Mouse (Mus musculus): ENCODE data around the gene Dab1. TPM values are rescaled to one million over a fixed set of nuclear protein-coding genes. Genes with fewer than 3 reads are reported as not detected.

The Dab1 gene
- polyA plus RNA-seq, 1 experiment, result 10.4 TPM

DNA sequence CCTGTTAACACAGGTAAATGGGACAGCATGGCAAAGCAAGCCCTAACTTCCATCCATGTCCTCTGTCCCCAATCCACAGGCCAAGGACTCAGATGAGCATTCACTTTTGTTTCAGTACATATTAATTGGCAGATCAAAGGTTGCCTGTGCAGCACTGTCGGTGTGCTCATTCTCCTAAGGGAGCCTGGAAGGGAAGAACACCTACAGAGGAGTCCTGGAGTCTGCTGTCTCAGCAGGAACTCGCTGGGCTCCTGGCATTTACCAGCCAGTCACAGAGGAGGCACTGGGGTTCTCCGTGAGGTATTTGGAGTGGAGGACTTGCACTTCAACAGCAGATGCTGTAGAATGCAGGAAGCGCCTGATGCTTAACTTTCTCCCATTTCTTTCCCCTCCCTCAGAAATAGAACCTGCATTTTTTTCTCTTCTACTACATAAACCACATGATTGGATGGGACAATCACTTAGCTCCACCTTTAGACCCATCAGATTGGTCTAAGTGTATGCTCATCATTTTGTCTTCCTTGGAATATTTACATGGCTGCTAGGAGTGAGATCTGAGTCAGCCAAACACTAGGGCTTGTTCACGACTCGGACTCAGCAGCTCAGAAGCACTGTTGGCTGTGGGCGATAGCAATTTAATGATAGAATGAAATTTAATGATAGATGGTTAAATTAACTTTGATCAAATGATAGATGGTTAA is 837.2 kb downstream of the Dab1 start:
- 79% methylated on average over 7 of the region's 7 CpGs for WGBS

DNA sequence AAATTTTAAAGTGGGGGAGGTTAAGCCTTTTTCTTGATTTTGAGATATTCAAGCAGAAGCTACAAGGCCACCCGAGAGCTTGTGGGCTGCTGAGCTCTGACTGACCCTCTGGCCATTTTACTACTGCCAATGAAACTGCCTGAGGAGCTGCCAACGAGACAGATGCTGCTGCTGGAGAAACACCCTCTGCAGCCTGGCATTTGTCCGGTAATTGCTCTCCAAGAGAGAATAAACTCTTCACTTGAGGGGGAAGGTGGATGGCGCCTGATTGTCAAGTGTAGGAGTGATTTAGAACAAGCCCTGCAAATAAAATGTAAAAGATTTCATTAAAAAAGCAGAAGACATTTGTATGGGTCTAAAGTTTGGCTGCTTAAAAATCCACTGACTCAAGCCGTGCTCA is 839.6 kb downstream of the Dab1 start:
- DNase-seq (ENCODE audit: low read depth, low spot score), result no peak
- WGBS, result 58% methylated on average over 5 of the region's 5 CpGs

More for the DNA sequence above, 837.2 kb downstream of the Dab1 start:
- no peak for DNase-seq (ENCODE audit: low read depth, low spot score)

DNA sequence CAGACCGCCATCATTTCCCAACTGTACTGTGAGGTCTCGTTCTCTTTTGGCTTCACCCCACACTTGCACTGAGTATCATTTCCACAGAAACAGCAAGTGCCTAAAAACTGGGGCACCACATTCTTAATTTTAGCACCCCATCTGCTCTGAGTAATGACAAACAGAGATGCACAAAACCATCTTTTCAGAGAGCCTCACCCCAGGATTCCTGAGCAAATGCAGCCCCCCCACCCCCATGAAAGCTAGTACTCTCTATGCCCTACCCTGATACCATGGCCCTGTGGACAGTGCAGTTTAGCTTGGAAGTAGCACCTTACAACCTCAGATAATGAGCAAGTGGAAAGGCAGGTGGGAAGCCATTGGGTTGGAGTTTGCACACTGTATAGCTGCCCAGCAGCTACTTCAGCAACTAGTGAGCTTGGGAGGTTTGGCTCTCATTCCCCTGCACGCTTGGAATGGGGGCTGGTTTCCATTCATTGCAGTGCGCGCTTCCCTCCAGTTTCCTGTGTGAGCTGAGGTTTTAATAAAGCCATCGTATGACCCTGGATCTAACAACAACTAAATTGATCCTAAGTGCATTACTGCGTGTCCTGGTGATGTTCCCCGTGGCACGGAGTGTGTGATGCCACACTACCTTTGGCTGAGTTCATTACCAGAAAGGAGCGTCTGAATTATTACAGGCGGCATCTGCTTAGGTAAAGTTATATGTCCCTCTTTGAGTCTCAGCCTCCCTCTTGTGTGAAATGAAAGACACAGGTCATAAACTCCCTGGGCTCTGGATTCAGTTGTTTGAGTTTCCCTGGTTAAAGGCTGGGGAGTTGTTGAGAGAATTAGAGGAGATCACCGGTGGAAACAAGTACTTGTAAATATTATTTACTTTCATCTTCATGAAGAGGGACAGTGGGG is 842.2 kb downstream of the Dab1 start:
- WGBS, result 85% methylated on average over 12 of the region's 12 CpGs
- no peak for DNase-seq (ENCODE audit: low read depth, low spot score)

DNA sequence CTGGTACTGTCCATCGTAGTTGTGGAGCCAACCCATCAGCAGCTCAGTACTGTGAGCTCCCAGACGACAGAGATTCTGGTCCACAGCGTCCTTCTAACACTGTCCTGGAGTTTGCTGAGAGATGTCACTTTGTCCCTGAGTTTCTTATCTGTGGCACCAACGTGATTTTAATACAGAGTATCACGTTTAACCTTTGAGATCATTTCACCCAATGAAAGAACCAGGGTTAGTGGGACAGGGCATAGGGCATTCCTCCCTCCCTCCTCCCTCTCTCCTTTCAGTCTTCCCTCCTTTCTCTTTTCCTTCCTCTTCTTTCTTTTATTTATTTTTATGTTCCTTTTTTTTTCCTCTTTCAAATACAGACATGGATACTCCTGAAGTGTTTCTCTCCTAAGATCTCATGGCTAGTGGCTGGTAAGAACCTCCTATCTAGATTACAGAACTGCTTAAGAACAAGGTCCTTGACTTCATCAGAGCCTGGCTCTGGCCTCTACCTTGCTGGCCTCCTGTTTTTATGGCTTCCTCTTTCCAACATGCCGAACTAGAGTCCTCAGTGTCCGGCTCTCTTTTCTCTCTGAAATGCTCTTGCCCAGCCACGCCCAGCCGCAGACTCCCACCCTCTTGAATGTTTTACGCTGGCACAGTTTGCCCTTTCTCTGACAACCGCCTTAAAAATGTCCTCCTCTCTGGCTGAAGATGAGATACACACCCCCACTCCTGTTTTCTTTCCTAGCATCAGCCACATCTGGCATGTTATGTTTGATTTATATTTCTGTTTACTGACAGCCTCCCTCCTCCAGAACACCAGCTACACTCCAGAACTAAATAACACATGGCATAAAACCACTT is 844.0 kb downstream of the Dab1 start:
- 36% methylated on average over 11 of the region's 11 CpGs for WGBS

DNA sequence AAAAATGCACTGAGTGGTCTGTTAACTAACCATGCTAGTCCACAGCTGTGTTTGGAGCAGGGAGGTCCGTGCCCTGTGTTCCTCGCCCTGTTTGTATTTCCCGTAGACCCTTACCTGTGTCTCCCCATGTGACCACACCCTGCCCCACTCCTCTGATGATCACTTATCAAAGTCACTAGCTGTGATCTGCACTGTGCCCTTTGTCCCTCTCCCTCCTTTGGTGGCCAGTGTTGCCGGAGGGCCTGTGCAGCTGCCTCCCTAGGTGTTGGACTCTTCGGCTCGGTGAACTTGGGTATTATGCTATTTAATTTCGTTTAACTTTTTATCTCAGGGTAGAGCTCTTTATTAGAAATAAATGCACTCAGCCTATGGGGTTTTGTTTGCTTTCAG is 844.6 kb downstream of the Dab1 start:
- DNase-seq (ENCODE audit: low read depth, low spot score), result no peak
- WGBS, result 27% methylated on average over 7 of the region's 7 CpGs

More for the DNA sequence above, 844.0 kb downstream of the Dab1 start:
- no peak for DNase-seq (ENCODE audit: low read depth, low spot score)

DNA sequence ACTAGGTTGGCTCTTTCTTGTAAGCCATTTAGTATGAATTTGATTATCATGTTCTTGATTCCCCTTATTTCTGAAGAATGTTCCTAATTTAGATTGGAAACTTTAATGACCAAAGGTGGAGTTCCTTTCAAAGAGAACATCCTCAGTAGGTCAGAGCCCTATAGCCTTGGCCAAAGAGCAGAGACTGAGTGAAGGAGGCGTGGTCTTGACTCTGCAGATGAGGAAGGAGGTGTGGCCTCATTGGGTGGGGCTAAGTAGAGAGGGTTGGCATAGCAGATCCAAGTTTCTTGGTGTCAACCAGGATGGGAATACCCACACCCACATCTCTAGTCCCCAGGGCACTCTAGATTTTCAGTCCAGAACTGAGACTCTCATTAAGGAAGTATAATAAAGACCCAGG is 846.4 kb downstream of the Dab1 start:
- WGBS, result 72% methylated on average over 1 of the region's 1 CpGs
- no peak for DNase-seq (ENCODE audit: low read depth, low spot score)

DNA sequence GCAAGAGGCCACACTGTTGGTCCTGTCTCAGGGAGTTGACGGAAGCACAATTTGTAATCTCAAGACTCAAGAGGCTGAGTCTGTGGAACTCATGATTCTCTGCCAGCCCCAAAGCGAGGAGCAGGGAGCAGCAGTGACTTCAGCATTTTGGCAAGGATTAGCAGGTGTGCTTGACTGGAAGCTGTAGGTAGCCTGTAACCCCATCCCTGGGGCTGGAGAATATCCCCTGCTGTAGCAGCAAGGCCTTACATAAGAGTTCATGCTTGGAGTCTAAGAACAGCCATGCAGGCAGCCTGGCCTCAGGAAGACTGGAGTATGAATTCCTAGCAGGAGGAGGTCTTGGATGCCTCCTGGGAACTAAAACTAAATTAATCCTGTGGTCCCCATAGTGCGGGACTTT is 849.5 kb downstream of the Dab1 start:
- DNase-seq (ENCODE audit: low read depth, low spot score), result no peak
- 79% methylated on average over 3 of the region's 3 CpGs for WGBS

DNA sequence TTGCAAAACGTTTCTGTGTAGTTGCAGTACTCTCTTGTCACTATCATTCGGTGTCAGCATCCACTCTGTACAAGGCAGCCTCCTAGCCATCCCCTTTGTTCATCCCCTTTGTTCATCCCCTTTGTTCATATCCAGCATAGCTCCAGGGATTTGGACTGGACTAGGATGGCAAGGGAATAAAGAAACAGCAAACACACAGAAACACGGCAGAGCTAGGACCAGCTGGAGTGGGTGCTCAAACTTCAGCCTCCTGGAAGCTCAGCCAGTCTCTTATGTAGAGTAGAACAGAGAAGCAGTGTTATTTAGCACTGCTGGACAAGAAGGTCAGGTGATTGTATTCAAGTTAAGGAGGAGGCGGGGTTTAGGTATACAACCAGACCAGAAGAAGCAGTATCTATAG is 853.8 kb downstream of the Dab1 start:
- 73% methylated on average over 4 of the region's 4 CpGs for WGBS

DNA sequence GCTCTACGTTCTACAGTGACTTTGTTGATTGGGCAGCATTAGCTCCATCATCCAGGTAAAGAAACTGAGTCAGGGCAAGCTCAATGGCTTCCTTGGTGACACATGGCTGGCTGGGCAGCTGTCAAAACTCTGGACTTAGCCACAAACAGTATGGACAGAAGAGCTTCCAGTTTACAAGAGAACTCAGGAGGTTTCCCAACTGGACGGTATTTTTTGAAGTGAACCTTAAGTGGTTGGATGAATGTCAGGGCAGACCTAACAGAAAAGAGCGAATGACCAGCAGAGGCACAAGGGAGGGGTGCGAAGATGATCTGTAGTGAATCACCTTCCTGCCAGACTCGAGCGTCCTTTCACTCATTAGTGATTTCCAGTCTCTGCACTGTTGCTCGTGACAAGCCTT is 857.7 kb downstream of the Dab1 start:
- DNase-seq (ENCODE audit: low read depth, low spot score), result no peak

More for the DNA sequence above, 853.8 kb downstream of the Dab1 start:
- no peak for DNase-seq (ENCODE audit: low read depth, low spot score)

DNA sequence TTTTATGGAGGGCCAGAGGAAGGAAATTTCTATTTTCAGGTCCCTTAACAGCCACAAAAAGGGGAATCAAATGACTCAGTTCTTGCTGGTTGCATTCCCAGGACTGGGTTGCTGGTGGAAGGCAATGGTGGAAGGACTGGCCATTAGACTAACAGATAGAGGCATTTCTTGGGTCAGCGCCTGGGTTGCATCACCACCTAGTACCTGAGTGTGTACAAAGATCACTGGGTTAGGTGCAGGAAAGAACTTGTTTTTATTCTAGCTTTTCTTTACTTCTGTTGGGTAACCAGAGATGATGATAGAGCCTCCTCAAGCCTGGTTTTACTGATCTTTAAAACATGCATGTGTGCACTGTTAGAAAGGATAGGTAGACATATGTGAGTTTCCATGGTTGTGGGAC is 864.8 kb downstream of the Dab1 start:
- DNase-seq (ENCODE audit: low read depth, low spot score), result no peak
- 89% methylated on average over 1 of the region's 1 CpGs for WGBS

More for the DNA sequence above, 857.7 kb downstream of the Dab1 start:
- WGBS, result 81% methylated on average over 7 of the region's 7 CpGs

DNA sequence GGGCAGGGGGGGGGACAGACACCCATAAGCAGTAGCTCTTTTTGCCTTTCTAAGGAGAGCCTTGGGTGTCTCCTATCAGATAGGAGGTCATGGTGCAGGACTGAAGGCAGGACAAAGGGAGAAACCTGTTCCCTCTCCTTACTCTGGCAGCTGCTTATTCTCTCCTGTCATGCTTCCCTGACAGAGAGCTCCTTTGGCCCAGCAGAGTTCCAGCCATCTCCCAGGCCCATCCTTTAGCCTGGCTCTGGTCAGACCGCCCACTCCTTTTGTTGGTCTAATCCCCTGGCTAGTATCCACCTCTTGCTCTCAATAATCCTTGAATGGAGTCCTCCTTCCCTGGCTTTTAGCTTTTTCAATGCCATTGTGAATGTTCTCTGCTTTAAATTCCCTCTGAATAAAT is 878.1 kb downstream of the Dab1 start:
- DNase-seq (ENCODE audit: low read depth, low spot score), result no peak
- 89% methylated on average over 1 of the region's 1 CpGs for WGBS

DNA sequence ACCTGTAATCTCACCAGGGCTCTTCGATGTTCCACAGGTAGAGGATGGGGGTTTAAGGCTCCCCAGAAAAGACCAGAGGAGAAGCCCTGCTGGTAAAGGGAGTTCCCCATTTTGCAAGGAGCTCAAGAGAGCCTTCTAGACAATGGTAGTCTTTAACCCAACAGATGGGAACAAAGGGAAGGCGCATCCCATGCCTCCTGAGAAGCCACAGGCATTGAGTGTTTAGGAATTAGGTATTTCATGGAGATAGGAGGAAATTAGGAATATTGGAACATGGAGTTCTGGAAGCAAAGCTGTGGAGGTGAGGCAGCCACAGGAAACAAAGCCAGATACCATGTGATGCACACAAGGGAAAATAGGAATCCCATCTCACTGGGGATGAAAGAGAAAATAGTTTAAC is 881.0 kb downstream of the Dab1 start:
- 74% methylated on average over 2 of the region's 2 CpGs for WGBS
- no peak for DNase-seq (ENCODE audit: low read depth, low spot score)

DNA sequence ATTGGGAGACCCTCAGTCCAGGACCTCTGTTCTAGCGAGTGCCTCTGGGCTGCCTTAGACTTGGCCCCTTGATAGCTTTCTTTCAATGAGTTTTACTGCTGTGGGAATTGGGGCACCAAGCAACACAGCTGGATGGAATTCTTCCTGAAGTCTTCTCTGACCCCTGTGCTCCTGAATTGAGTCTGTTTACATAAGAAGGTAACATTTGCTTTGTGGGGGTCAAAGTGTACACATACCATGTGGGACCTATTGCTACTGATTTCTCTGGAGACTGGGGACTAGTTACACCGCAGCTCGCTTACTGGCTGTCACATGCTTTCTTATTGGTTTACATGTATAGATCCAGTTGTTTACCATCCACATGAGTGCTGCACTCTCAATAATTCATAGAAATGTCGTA is 881.5 kb downstream of the Dab1 start:
- DNase-seq (ENCODE audit: low read depth, low spot score), result no peak
- 39% methylated on average over 4 of the region's 4 CpGs for whole genome bisulfite sequencing

DNA sequence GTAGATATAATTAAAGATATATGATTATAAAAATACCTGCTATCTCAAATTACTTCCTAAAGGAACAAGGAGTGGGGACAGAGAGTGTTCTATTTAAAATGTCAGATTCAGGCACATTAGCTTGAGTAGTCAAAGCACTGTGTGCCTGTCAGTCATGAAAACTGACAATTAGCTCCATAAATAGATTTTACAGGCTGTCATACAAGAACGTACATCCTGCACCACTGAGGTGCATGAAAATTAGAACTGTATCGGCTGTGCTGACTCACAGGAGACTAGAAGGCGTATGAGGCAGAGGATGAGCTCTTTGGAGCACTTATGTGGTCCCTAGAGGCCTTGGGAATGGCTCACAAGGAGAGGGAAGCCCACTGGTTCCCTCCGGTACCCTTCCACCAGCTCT is 882.1 kb downstream of the Dab1 start:
- 67% methylated on average over 4 of the region's 4 CpGs for WGBS
- no peak for DNase-seq (ENCODE audit: low read depth, low spot score)

DNA sequence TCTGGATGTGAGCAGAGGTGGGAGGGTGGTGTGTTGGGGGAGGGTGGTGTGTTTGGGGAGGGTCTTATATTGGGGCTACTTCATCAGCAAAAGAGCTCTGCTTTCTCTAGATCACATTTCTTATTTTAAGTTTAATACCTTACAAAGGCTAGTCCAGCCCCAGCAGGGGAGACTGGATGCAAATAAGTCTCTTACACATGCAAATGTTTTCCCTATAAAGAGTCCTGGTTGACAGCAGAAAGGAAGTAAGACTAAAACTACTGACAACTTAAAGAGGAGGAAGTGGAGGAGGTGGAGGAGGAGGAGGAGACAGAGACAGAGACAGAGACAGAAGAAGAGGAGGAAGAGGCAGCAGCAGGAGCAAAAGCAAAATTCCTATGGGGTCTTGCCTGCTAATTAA is 885.8 kb downstream of the Dab1 start:
- no peak for DNase-seq (ENCODE audit: low read depth, low spot score)

DNA sequence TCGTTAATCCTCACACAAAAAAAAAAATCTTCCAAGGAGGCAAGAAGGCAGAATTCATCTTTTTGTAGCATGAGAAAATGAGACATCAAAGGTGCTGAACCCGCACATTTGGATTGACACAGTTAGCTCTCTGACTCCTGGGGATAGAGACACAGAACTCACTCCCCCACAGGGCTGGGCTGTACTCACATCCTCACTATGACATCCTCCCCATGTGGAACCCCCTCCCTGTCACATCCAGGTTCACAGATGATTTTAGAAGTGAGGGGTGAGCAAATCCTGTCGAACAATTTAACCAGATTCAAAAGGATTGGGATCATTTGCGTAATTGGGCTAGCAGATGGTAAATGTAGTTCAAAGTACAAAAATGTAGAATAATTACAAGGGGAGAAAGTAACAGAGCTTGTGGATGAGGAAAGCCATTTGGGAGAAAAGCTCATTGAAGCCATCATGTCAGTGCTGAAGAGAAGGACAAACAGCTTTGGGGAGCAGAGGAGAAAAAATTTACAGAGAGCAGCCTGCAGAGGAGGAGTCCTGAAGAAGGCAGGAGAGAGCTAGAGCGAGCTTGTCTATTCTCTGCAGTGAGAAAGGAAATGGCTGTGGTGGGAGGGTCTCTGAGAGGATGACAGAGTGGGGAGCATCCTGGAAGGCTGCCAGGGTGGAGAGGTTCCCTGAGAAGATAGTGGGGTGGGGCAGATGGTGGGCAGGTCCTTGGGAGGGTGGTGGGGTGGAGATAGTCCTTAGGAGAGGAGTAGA is 890.2 kb downstream of the Dab1 start:
- no peak for DNase-seq (ENCODE audit: low read depth, low spot score)
- 63% methylated on average over 5 of the region's 5 CpGs for WGBS

DNA sequence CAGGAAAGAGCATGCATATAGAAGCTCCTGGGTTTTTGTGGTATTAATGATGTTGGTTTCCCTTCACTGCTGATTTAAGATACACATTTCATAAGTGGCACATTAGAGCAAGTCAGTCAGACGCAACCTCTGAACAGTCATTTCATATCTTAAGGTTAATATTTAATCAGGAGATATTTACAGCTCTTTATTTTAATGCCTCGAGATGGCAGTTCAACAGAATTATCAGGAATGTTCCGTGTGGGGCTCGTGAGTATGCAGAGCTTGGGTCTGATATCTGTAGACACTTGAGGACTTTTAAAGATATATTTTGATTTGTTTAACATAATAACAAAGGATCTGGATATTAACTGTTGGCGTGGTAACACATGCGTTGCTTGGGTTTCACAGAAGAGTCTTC is 892.7 kb downstream of the Dab1 start:
- 36% methylated on average over 6 of the region's 6 CpGs for WGBS
- no peak for DNase-seq (ENCODE audit: low read depth, low spot score)

DNA sequence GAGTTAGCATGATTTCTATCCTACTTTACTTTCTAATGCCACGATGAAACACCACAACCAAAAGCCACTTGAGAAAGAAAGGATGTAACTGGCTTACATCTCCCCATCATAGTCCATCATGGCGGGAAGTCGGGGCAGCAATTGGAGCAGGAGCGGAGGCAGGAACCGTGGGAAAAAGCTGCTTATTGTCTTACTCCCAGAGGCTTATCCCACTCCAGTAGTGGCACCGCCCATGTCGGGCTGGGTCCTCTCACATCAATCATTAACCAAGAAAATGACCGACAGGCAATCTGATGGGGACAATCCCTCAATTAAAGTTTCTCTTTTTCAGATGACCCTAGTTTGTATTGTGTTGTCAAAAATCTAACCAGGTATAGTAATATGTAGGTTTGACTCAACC is 893.4 kb downstream of the Dab1 start:
- WGBS, result 31% methylated on average over 8 of the region's 8 CpGs

DNA sequence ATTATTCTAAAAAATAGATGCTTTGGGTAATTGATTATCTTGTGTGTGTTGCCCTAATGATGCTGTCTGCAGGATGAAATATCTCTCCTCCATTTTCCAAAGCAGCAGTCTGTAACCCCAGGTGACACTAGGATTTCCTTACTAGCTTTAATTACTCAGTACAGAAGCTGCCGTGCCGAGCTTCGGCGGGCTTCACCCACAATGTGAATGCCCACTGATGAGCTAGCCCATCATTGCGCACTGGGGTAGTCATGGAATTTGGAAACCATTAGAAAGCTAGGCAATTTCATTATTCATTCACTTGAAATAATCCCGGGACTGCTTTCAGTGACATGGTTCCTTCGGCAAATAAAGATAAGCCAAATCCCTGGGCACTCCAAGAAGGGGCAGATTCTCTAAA is 894.5 kb downstream of the Dab1 start:
- no peak for DNase-seq (ENCODE audit: low read depth, low spot score)
- WGBS, result 81% methylated on average over 7 of the region's 7 CpGs

More for the DNA sequence above, 893.4 kb downstream of the Dab1 start:
- peak; percentile 24 for DNase-seq (ENCODE audit: low read depth, low spot score)
